Mouse (Mus musculus): ENCODE data around the gene Gm49318. TPM values are rescaled to one million over a fixed set of nuclear protein-coding genes. Genes with fewer than 3 reads are reported as not detected.

Gene Gm49318
- polyA plus RNA-seq, 1 experiment from 2014 or later, result not detected

DNA sequence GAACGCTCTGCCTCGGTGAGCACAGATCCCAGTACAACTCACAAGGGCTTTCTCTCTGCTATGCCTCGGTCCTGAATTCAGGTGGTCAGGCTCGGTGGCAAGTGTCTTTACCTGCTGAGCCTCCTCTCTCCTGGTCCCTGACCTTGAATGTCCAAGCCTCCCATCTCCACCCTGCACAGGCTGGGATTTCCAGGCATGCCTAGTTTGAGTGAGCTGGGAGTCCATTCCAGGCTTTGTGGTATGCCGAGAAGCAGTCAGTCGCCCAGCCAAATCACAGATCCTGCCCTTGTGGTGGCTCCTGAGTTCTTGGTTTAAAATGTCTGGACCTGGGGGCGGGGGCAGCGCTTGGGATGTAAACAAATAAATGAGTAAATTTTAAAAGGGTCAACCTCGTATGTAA is 23.7 kb downstream of the Gm49318 start:
- 62% methylated on average over 9 of the region's 9 CpGs for WGBS
- H3K27me3 ChIP-seq (ENCODE audit: low read depth, poor library complexity, severe bottlenecking), result peaks cover 57% of the 10 kb centered on the region
- no peak overlapping the region for H3K27ac ChIP-seq
- DNase-seq (ENCODE audit: low spot score), result no peak
- H3K9me3 ChIP-seq (replicated peaks), result no peaks in the 10 kb centered on the region
- H3K36me3 ChIP-seq, result no peaks in the 10 kb centered on the region
- no peak overlapping the region for H3K4me3 ChIP-seq
- peaks cover 20% of the 10 kb centered on the region for H3K4me1 ChIP-seq

DNA sequence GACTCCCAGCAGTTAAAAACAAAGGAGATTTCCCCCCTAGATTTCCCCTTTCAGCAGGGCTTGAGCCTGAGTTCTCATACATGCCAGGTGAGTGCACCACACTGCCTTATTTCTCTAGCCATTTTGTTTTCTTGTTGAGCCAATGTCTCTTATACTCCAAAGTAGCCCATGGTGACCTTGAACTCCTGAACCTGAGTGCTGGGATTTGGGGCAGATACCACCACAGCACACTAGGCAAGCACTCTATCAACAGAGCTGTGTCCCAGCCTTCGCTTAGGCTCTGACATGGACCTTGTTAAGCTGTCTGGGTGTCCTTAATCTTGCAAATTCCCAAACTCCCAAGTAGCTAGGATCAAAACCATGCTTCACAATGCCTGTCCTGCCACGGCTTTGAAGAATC is 29.2 kb downstream of the Gm49318 start:
- H3K4me1 ChIP-seq, result no peaks in the 10 kb centered on the region
- no peak overlapping the region for H3K4me3 ChIP-seq
- H3K36me3 ChIP-seq, result no peaks in the 10 kb centered on the region
- no peak for DNase-seq (ENCODE audit: low spot score)
- H3K9me3 ChIP-seq (replicated peaks), result no peaks in the 10 kb centered on the region
- 66% methylated on average over 2 of the region's 2 CpGs for WGBS
- no peak overlapping the region for H3K27ac ChIP-seq
- H3K27me3 ChIP-seq (ENCODE audit: low read depth, poor library complexity, severe bottlenecking), result peaks cover 5% of the 10 kb centered on the region; the same call in 1 of the 2 replicates

GRCm38 (mm10) chr9:22037826-22038225 is 33.2 kb downstream of the Gm49318 start:
- 81% methylated on average over 10 of the region's 10 CpGs for WGBS

DNA sequence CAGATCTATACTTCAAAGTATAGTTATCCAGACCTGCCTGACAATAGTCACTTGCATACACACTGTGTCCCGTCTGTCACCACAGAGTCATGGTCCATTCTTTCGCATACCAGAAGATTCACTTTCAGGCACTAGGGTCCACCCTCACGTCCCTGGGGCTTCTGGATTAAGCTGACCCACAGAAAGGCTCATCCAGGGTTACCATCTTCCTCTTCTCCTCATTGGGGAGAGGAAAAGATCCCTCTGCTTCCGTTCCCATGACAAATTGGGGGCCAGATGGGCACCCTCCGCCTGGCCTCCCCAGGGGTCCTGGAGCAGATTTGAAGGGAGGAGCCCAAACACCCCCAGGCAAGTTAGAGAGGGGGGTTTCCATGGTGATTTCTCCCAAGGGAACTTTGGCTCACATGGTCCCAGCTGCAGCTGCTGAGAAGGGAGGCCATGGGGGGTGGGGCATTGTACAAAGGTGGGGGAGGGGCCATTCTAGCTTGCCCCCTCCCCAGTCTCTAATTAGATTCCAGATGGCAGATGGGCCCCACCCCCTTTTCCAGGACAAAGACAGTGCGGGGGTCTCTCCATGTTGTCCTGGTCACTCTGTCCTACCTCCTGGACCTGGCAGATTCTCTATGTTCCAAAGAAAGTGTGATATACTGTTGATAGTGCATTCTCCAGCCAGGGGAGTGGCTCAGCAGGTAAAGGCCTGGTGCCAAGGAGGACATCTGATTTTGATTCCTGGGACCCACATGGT is 35.6 kb downstream of the Gm49318 start:
- 64% methylated on average over 6 of the region's 6 CpGs for WGBS
- Histone ChIP-seq H3K9me3 (replicated peaks) (no peaks in the 10 kb centered on the region), H3K27me3 (ENCODE audit: low read depth, poor library complexity, severe bottlenecking) (no peaks in the 10 kb centered on the region), H3K36me3 (no peaks in the 10 kb centered on the region), H3K27ac (no peak overlapping the region), H3K4me3 (no peak overlapping the region), H3K4me1 (peaks cover 7% of the 10 kb centered on the region)
- DNase-seq (ENCODE audit: low spot score), result no peak

More at GRCm38 (mm10) chr9:22037826-22038225, 33.2 kb downstream of the Gm49318 start:
- Histone ChIP-seq H3K27ac (no peak overlapping the region), H3K4me3 (no peak overlapping the region), H3K9me3 (replicated peaks) (no peaks in the 10 kb centered on the region), H3K27me3 (ENCODE audit: low read depth, poor library complexity, severe bottlenecking) (no peaks in the 10 kb centered on the region), H3K36me3 (no peaks in the 10 kb centered on the region), H3K4me1 (peaks cover 7% of the 10 kb centered on the region)
- no peak for DNase-seq (ENCODE audit: low spot score)

DNA sequence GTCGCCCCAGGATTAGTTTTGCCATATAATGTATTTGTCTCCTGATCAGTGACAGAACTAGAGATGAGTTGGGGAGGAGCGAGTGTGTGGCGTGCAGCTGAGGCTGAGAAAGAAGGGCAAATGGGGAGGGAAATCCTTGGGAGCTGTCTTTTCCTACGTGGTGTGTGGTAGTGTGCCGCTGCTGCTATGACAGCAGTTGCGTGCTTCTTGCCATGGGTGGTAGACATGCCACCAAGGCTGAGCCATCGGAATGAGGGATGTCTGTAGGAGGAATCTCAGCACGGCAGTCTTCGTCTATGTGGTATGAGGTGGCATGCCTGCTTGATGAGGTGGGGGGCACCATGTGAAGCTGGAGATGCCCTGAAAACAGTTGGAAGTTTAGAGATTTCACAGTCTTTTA is 40.7 kb downstream of the Gm49318 start:
- H3K4me1 ChIP-seq, result peaks cover 2% of the 10 kb centered on the region
- no peak overlapping the region for H3K27ac ChIP-seq
- WGBS, result 93% methylated on average over 9 of the region's 9 CpGs
- no peaks in the 10 kb centered on the region for H3K36me3 ChIP-seq
- H3K27me3 ChIP-seq (ENCODE audit: low read depth, poor library complexity, severe bottlenecking), result no peaks in the 10 kb centered on the region
- H3K9me3 ChIP-seq (replicated peaks), result no peaks in the 10 kb centered on the region
- DNase-seq (ENCODE audit: low spot score), result no peak
- no peak overlapping the region for H3K4me3 ChIP-seq

DNA sequence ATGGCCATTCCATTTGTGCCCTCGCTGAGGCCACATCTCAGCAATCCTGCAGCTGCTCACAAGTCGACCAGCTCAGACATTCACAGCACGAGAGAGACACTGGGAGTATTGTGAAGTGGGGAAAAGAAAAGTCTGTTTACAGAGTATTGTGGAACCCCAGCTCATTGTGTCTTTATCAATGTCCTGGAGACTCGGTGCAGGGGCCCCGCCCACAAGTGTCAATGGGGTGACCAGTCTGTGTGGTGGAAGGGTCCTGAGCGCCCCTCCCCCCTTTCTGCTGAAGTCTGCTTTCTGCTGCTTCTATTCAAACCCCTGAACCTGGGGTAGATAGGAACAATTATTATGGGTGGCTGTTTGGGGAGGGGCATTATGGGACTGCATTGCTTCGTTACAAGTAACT is 42.6 kb downstream of the Gm49318 start:
- peaks cover 8% of the 10 kb centered on the region for H3K4me1 ChIP-seq
- H3K9me3 ChIP-seq (replicated peaks), result no peaks in the 10 kb centered on the region
- H3K4me3 ChIP-seq, result no peak overlapping the region
- H3K36me3 ChIP-seq, result no peaks in the 10 kb centered on the region
- no peaks in the 10 kb centered on the region for H3K27me3 ChIP-seq (ENCODE audit: low read depth, poor library complexity, severe bottlenecking)
- WGBS, result 69% methylated on average over 7 of the region's 7 CpGs
- DNase-seq (ENCODE audit: low spot score), result no peak
- H3K27ac ChIP-seq, result no peak overlapping the region

GRCm38 (mm10) chr9:22024592-22024991 is 46.5 kb downstream of the Gm49318 start:
- Histone ChIP-seq H3K36me3 (no peaks in the 10 kb centered on the region), H3K27me3 (ENCODE audit: low read depth, poor library complexity, severe bottlenecking) (no peaks in the 10 kb centered on the region), H3K4me1 (peaks cover 8% of the 10 kb centered on the region), H3K4me3 (no peak overlapping the region), H3K27ac (no peak overlapping the region), H3K9me3 (replicated peaks) (no peaks in the 10 kb centered on the region)
- 61% methylated on average over 8 of the region's 8 CpGs for WGBS
- DNase-seq (ENCODE audit: low spot score), result no peak

DNA sequence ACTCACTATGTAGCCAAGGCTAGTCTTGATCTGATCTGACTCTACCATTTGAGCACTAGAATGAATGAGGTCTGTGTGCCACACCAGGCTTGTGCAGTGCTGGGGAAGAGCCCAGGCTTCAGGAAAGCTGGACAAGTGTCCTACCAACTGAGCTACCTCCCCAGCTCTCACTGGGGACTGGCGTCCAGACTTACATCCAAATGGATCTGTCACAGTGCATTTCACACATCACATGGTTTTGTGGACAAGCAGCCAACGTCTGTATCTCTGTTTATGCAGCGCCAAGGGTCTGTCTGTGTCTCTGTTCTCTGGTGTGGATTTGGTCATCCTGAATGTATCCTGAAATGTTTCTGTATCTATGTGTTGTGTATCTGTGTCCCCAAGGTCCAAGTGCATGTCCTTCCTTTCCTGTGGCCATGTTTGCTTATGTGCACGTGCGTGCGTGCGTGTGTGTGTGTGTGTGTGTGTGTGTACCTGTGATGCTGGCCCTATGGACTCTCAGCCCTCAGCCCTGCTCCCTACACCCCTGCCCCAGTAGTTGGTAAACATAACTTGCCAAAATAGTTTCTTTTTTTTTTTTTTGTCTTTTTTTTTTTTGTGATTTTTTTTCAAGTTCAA is 53.7 kb downstream of the Gm49318 start:
- WGBS, result 82% methylated on average over 7 of the region's 7 CpGs
- H3K9me3 ChIP-seq (replicated peaks), result no peaks in the 10 kb centered on the region
- no peaks in the 10 kb centered on the region for H3K4me1 ChIP-seq
- no peak overlapping the region for H3K27ac ChIP-seq
- no peak for DNase-seq (ENCODE audit: low spot score)
- no peaks in the 10 kb centered on the region for H3K27me3 ChIP-seq (ENCODE audit: low read depth, poor library complexity, severe bottlenecking)
- H3K36me3 ChIP-seq, result peaks cover 32% of the 10 kb centered on the region
- no peak overlapping the region for H3K4me3 ChIP-seq

- H3K27ac ChIP-seq, result 0 out of 2 replicates have a peak overlapping the region, but pooled peaks have one; percentile 10
- 70% methylated on average over 10 of the region's 10 CpGs for WGBS
- H3K4me1 ChIP-seq, result no peaks in the 10 kb centered on the region
- H3K36me3 ChIP-seq, result peaks cover 42% of the 10 kb centered on the region
- DNase-seq (ENCODE audit: low spot score), result no peak
- H3K9me3 ChIP-seq (replicated peaks), result no peaks in the 10 kb centered on the region
- no peak overlapping the region for H3K4me3 ChIP-seq
- no peaks in the 10 kb centered on the region for H3K27me3 ChIP-seq (ENCODE audit: low read depth, poor library complexity, severe bottlenecking)
Observed at GRCm38 (mm10) chr9:22016245-22016644, 54.8 kb downstream of the Gm49318 start.

DNA sequence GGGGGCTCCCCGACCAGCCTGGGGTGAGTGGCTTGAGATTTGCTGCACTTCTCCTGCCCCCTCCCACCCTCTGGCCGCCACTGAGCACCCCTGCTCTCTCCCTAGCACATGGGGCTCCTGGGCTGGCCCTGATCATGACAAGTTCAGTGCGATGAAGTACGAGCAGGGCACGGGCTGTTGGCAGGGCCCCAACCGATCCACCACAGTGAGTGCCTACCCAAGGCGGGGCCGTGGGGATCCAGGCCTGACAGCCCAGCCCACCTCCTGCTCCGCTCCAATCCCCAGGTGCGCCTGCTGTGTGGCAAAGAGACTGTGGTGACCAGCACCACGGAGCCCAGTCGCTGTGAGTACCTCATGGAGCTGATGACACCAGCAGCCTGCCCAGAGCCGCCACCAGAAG is 58.3 kb downstream of the Gm49318 start:
- 92% methylated on average over 13 of the region's 13 CpGs for WGBS
- H3K4me3 ChIP-seq, result no peak overlapping the region
- H3K36me3 ChIP-seq, result peaks cover 77% of the 10 kb centered on the region
- no peak for DNase-seq (ENCODE audit: low spot score)
- no peaks in the 10 kb centered on the region for H3K9me3 ChIP-seq (replicated peaks)
- H3K27me3 ChIP-seq (ENCODE audit: low read depth, poor library complexity, severe bottlenecking), result no peaks in the 10 kb centered on the region
- H3K27ac ChIP-seq, result no peak overlapping the region
- no peaks in the 10 kb centered on the region for H3K4me1 ChIP-seq

- 0 out of 2 replicates have a peak, but pooled peaks cover 3% of the 10 kb centered on the region for H3K4me1 ChIP-seq
Observed at GRCm38 (mm10) chr9:22011055-22011454, 60.0 kb downstream of the Gm49318 start.

DNA sequence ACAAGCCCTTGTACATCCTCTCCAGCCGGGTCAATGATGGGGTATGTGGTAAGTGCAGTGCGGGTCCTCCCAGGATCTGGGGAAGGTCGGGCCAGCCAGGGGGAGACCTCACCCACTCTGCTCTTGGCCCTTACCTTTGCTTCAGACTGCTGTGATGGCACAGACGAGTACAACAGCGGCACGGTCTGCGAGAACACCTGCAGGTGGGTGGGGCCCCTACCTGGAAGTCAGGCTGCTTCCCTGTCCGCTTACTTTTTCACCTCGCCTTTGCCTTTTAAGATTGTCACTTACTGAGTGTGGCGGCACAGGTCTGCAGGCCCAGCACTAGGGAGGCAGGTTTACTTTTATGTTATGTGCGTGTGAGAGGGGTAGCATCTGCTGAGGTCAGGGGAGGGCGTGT is 66.5 kb downstream of the Gm49318 start:
- Histone ChIP-seq H3K4me1 (peaks cover 30% of the 10 kb centered on the region), H3K36me3 (peaks cover 58% of the 10 kb centered on the region), H3K27me3 (ENCODE audit: low read depth, poor library complexity, severe bottlenecking) (no peaks in the 10 kb centered on the region), H3K4me3 (no peak overlapping the region), H3K27ac (no peak overlapping the region), H3K9me3 (replicated peaks) (no peaks in the 10 kb centered on the region)
- 94% methylated on average over 12 of the region's 12 CpGs for WGBS
- DNase-seq (ENCODE audit: low spot score), result no peak

More at GRCm38 (mm10) chr9:22011055-22011454, 60.0 kb downstream of the Gm49318 start:
- Histone ChIP-seq H3K9me3 (replicated peaks) (no peaks in the 10 kb centered on the region), H3K4me3 (no peak overlapping the region), H3K27me3 (ENCODE audit: low read depth, poor library complexity, severe bottlenecking) (no peaks in the 10 kb centered on the region), H3K27ac (no peak overlapping the region), H3K36me3 (peaks cover 94% of the 10 kb centered on the region)
- no peak for DNase-seq (ENCODE audit: low spot score)
- WGBS, result 93% methylated on average over 5 of the region's 5 CpGs

GRCm38 (mm10) chr9:22003163-22003554 is 67.9 kb downstream of the Gm49318 start:
- peaks cover 45% of the 10 kb centered on the region for H3K36me3 ChIP-seq
- peak overlapping the region; percentile 76 for H3K4me3 ChIP-seq
- 1% methylated on average over 18 of the region's 18 CpGs for WGBS
- H3K9me3 ChIP-seq (replicated peaks), result no peaks in the 10 kb centered on the region
- H3K27ac ChIP-seq, result peak overlapping the region; percentile 81
- H3K27me3 ChIP-seq (ENCODE audit: low read depth, poor library complexity, severe bottlenecking), result no peaks in the 10 kb centered on the region
- no peak for DNase-seq (ENCODE audit: low spot score)
- peaks cover 30% of the 10 kb centered on the region for H3K4me1 ChIP-seq

Measured in limb, embryonic 10.5 days (tissue).